Mouse (Mus musculus) bone marrow, adult 2 months (tissue): ENCODE results near the gene Ndufaf2. TPM values are rescaled to one million over a fixed set of nuclear protein-coding genes. Genes with fewer than 3 reads are reported as not detected.

Source experiments
- H3K27ac ChIP-seq: fragments of 200-500 bp; 2 replicates; pipeline ENCODE4 v1.5.1; 2012; ENCODE audit warnings: low read depth, mild to moderate bottlenecking, control low read depth, inconsistent platforms, low read length; ENCODE audit not compliant: control insufficient read depth, poor library complexity, insufficient read depth
- H3K4me1 ChIP-seq: fragments of 200-500 bp; 2 replicates; pipeline ENCODE4 v1.6.1; 2011; ENCODE audit warnings: low read length; ENCODE audit not compliant: control insufficient read depth, insufficient read depth
- H3K4me3 ChIP-seq: fragments of 200-500 bp; replicated peaks from 2 replicates; pipeline ENCODE3; 2011; ENCODE audit warnings: mild to moderate bottlenecking, low read depth, low read length, control low read depth; ENCODE audit not compliant: control insufficient read depth
- CTCF ChIP-seq: fragments of 200-500 bp; IDR thresholded peaks from 2 replicates; pipeline ENCODE4 v1.5.1; 2011; ENCODE audit warnings: low read length, control low read depth; ENCODE audit not compliant: control insufficient read depth, insufficient read depth
- POLR2A ChIP-seq: fragments of 200-500 bp; IDR thresholded peaks from 2 replicates; pipeline ENCODE4 v1.6.1; 2011; ENCODE audit warnings: low read depth, mild to moderate bottlenecking, control low read depth, low read length, borderline replicate concordance; ENCODE audit not compliant: control insufficient read depth
- WGBS: fragments of 180-500 bp; shearing (Covaris S2); methylation state at CpG from one replicate; pipeline ENCODE4 v1.1.7; 2018; 5-methylcytosine and 5-hydroxymethylcytosine counted together
- polyA plus RNA-seq: library from polyadenylated mRNA; stranded (reverse); fragments of >200 nt; gene quantifications from 2 replicates; pipeline ENCODE4 v1.2.4, GENCODE M21; 2011; ENCODE audit warnings: low replicate concordance; ENCODE audit not compliant: missing spikeins, insufficient read depth, insufficient read length

Gene Ndufaf2
- polyA plus RNA-seq, 1 experiment, result 20.7 TPM

DNA sequence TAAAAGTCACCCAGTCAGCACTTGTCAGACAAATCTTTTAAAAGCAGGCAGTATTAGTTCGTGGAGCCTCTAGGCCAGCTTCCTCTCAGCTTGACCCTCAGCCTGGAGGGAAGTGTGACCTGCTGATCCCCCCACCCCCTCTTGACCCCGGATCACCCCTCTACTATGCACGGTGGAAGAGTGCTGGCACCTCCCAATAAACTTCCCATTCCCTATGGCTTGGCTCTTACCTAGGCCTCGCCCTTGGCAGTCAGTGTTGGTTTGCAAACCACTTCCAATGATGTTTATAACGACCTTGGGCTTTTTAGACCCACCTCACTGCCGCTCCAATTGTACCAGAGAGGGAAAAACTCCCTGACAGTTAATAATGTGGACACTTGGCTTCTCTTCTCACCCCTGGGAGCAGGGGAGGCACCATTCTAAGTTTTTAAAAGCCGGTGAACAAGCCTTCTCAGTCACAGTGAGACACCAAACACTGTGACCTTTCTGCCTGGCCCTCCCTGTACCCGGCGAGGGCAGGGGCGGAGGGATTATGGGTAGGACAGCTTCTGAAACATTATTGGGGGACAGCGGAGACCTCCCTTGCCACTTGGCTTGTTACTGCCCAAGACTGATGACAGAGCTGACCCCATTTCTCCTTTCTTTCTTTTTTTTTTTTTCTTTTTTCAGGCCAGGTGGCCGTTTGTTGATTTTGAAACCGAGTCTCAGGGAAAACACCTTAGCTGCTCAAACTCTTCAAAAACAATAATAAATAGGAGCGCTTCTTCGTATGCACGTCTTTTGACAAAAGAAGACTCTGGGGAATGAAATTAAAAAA lies 203.8 kb downstream of the Ndufaf2 start:
- H3K4me3 ChIP-seq, result no peak overlapping the region
- TF ChIP-seq CTCF (no peak), POLR2A (no peak)
- no peaks in the 10 kb centered on the region for H3K4me1 ChIP-seq
- H3K27ac ChIP-seq, result no peak overlapping the region
- 69% methylated on average over 16 of the region's 16 CpGs for WGBS

DNA sequence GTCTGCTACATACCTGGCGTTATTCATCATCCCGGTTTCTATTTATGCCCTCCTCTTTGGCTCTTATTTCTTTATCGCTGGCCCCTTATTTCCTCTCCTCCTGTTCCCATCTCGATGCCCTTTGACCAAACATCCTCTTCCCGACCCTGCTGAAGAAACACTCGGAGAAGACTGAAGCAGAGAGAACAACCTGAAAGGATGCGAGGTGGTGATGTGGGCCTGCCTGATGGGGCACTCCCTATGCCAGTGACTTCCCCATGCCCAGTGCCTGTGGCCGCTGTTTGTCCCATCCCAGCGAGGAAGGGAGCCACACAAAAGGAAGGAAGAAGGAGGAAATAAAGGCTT lies 204.4 kb downstream of the Ndufaf2 start:
- no peaks in the 10 kb centered on the region for H3K4me1 ChIP-seq
- 17% methylated on average over 9 of the region's 9 CpGs for WGBS
- no peak overlapping the region for H3K27ac ChIP-seq
- no peak overlapping the region for H3K4me3 ChIP-seq
- TF ChIP-seq POLR2A (no peak), CTCF (no peak)

Other genes with a start within 250 kb of the Ndufaf2 start
- 16.6 and 33.5 TPM in 2 replicates for gene Smim15, start 114.2 kb downstream of the Ndufaf2 start, polyA plus RNA-seq
- gene Ercc8, start 108 bp upstream of the Ndufaf2 start, polyA plus RNA-seq, result 2.7 and 2.9 TPM in 2 replicates
- gene Elovl7, start 55.8 kb upstream of the Ndufaf2 start, polyA plus RNA-seq, result 1.5 and 4.3 TPM in 2 replicates
- 20.8 and 21.2 TPM in 2 replicates for gene Depdc1b, start 157.7 kb upstream of the Ndufaf2 start, polyA plus RNA-seq